Mouse (Mus musculus): ENCODE results near the gene Pkdrej.

Pkdrej gene

DNA sequence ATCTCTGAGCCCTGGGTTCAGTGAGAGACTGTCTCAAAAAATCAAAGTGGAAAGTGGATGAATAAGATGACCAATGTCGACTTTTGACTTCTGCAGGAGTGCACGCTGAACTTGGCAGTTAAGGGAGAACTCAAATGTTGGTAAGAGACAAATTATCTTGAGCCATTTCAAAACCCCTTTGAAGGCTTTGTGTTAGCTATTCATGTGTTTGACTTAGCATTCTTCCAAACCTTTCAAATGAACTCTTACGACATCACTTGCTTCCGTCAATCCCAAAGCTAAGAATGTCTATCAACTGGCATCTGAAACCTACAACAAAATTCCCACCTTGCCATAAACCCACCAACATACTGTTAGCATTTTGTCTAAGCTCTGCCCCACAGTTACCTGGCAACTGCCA is 6.5 kb upstream of the Pkdrej start:
- no peak for DNase-seq (ENCODE audit: low read depth, low spot score)
- Histone ChIP-seq H3K27me3 (ENCODE audit: control insufficient read depth, insufficient read depth, low read length, poor library complexity, severe bottlenecking) (no peaks in the 10 kb centered on the region), H3K36me3 (ENCODE audit: control insufficient read depth, insufficient read depth, low read length, poor library complexity, severe bottlenecking) (no peaks in the 10 kb centered on the region)

DNA sequence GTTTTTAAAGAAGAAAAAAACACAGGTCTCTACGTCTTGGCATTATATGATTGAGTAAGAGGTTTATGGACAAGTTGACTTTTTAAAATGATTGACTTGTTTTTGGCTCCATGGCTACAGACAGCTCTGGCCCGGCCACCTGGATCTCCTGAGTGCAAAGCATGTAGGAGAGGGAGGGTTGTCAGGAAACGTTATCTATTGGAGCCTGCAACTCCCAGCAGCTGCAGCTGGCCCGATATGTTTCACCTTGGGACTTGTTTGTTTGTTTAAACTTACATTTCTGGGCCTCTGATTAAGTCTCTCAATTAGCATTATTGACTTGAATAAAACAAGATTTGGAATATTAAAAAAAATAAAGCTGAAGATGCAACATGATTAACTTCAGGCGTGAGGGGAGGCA is 5.1 kb upstream of the Pkdrej start:
- Histone ChIP-seq H3K27me3 (ENCODE audit: control insufficient read depth, insufficient read depth, low read length, poor library complexity, severe bottlenecking) (no peaks in the 10 kb centered on the region), H3K36me3 (ENCODE audit: control insufficient read depth, insufficient read depth, low read length, poor library complexity, severe bottlenecking) (no peaks in the 10 kb centered on the region)
- no peak for DNase-seq (ENCODE audit: low read depth, low spot score)

DNA sequence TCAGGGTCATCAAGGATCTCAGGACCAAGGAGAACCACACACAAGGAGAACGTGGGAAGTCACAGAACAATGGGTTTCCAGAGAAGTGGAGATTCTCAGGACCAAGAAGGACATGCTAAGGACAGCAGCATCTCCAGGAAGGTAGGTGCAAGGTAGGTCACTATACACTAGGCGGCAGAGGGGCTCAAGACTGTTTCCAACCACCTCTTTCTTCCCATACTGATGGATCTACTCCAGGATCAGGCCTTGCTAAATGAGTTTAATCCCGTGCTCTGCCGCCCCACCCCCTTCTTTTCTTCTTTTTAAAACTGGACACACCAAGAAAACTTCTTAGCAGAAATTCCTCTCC is 451 bp upstream of the Pkdrej start:
- no peak for DNase-seq (ENCODE audit: low read depth, low spot score)
- no peaks in the 10 kb centered on the region for H3K27me3 ChIP-seq (ENCODE audit: control insufficient read depth, insufficient read depth, low read length, poor library complexity, severe bottlenecking)
- H3K36me3 ChIP-seq (ENCODE audit: control insufficient read depth, insufficient read depth, low read length, poor library complexity, severe bottlenecking), result no peaks in the 10 kb centered on the region

DNA sequence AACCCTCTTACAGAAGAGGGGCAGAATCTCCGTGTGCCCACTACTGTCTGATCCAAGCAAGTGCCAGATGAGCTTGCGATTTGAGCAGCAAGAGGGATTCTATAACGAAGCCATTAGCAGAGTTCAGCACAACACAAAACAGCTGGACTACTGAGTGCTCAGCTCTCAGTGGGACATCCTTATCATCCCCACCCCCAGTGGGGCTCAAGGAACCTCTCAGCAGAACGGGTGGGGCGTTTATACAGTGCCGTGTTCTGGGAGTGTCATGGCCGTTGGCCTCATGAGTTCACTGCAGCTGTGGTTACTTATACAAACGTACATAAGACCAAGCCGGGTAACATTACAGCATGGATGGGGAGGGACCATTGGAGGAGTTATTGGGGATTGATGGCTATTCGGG is 8.1 kb downstream of the Pkdrej start:
- Histone ChIP-seq H3K27me3 (ENCODE audit: control insufficient read depth, insufficient read depth, low read length, poor library complexity, severe bottlenecking) (no peaks in the 10 kb centered on the region; the same call in 1 of the 2 replicates), H3K36me3 (ENCODE audit: control insufficient read depth, insufficient read depth, low read length, poor library complexity, severe bottlenecking) (no peaks in the 10 kb centered on the region)
- DNase-seq (ENCODE audit: low read depth, low spot score), result no peak

DNA sequence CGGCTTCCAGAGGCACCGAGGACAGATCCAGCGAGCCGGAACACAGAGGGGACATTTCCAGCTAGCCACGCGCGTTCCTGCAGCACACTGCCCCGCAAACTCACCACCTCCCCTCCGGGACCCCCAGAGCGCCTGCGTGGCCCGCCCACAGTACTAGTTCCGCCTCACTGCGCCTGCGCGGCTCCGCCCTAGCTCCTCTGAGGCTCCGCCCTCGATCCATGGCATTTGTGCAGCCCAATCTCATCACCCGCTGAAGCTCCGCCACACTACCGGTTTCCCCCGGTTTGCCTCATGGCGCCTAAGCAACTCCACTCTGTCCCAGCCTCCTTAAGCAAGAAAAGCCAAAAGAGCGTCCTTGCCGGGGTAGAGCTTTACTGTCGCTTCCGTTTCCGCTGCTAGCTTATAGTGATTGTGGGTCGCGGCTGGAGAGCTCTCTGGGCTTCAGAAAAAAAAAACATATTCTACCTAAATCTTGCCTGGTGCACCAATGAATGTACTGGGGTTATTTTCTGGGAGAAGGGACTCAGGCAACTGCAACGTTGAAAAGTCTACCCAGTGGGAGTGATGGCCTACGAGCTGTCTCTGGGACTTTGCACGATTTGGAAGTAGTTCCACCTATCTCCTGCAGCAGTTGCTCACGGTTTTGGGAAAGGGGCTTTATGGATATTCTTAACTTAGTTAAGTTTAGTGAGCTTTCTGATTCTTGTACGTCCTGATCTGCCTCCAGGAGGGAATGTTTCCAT is 9.8 kb downstream of the Pkdrej start, which contains the start of gene Cdpf1:
Gene Cdpf1, minus strand, starts transcription at position 163 of the 743 bp plus-strand sequence.
- Histone ChIP-seq H3K36me3 (ENCODE audit: control insufficient read depth, insufficient read depth, low read length, poor library complexity, severe bottlenecking) (no peaks in the 10 kb centered on the region; the same call in 1 of the 2 replicates), H3K27me3 (ENCODE audit: control insufficient read depth, insufficient read depth, low read length, poor library complexity, severe bottlenecking) (no peaks in the 10 kb centered on the region; the same call in 1 of the 2 replicates)
- peak; percentile 98 for DNase-seq (ENCODE audit: low read depth, low spot score)

DNA sequence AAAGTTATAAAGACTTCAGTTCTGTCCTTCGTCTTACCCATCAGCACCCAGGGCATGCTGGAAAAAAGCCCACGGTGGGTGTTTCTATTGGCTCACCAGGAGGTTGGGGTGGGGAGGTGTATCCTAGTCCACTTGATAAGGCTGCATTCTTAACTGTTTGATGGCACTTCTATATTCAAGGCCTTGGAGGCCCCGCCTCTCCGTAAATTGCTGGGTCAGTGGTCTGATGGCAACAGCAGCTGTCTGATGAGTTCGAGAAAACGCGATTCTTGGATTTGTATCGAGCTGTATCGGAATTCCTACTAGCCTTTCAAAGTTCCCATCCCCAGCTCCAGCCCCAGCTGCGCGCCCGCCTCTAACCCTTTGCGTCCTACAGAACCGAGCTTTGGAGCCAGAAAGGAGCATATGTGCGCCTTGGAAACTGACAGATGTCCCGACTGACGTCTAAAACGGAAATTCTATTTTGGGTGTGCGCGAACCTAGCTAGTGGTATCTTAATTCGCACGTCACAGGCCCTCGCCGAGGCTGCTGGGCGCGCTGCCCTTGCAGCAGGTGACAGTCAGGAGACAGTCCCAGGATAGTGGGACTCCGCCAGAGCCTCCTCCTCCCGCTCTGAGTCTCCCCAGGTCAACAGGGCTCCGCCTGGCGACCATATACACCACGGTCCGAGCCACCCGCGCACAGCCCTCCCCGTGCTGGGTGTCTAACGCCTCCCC is 10.6 kb downstream of the Pkdrej start:
- Histone ChIP-seq H3K27me3 (ENCODE audit: control insufficient read depth, insufficient read depth, low read length, poor library complexity, severe bottlenecking) (no peaks in the 10 kb centered on the region; the same call in 1 of the 2 replicates), H3K36me3 (ENCODE audit: control insufficient read depth, insufficient read depth, low read length, poor library complexity, severe bottlenecking) (no peaks in the 10 kb centered on the region; the same call in 1 of the 2 replicates)
- DNase-seq (ENCODE audit: low read depth, low spot score), result peak; percentile 79

DNA sequence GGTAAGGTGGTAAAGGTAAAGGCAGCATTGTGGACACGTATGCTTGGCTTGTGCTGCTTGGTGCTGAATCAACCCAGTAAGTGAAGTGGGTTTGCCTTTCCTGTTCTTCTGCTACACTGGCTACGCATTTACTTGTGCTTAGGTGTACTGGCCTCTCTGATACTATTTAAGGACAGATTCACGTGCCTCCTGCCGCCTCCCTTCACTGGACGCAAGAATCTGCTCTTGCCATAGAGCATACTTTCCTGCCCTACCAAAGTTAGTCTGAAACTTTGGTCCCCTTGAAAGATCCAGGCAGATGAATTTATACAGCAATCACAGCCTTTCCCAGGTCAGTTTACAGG is 11.1 kb downstream of the Pkdrej start:
- DNase-seq (ENCODE audit: low read depth, low spot score), result no peak
- Histone ChIP-seq H3K36me3 (ENCODE audit: control insufficient read depth, insufficient read depth, low read length, poor library complexity, severe bottlenecking) (no peaks in the 10 kb centered on the region; the same call in 1 of the 2 replicates), H3K27me3 (ENCODE audit: control insufficient read depth, insufficient read depth, low read length, poor library complexity, severe bottlenecking) (no peaks in the 10 kb centered on the region; the same call in 1 of the 2 replicates)

DNA sequence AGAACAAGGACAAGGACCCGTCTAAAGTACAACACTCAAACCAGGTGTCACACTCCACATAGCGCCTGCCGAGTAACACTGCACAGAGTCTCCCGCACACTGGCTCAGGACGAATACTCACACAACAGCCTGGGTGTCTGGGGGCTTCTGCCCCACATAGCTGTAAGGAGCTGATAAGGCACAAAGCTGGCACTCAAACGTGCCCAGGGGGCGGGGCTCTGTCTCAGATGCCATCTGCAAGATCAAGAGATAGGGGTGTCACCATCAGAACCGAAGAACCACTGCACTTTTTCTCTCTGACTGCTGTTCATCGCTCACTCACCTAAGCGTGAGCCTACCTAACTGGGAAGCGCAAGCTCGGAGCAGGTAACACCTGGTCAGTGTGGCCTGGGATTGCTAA is 12.4 kb downstream of the Pkdrej start:
- Histone ChIP-seq H3K27me3 (ENCODE audit: control insufficient read depth, insufficient read depth, low read length, poor library complexity, severe bottlenecking) (no peaks in the 10 kb centered on the region), H3K36me3 (ENCODE audit: control insufficient read depth, insufficient read depth, low read length, poor library complexity, severe bottlenecking) (no peaks in the 10 kb centered on the region; the same call in 1 of the 2 replicates)
- no peak for DNase-seq (ENCODE audit: low read depth, low spot score)

DNA sequence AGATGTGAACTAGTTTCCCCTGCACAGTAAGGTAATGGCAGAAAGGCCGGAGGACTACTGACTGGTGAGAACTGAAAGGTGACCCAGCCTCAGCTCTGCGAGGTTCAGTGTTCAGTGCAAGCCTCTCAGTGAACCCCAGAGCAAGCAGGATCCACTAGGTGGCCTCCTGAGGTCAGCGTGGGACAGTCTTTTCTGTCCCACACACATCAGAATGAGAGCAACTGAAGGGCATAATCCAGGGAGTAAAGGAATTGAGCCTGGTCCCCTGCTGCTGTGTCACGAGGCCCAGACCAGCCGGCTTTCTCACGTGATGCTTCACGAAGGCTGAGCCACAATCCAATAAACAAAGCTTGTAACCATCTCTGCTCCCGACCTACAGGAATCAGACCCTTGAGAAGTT is 13.1 kb downstream of the Pkdrej start:
- no peak for DNase-seq (ENCODE audit: low read depth, low spot score)

DNA sequence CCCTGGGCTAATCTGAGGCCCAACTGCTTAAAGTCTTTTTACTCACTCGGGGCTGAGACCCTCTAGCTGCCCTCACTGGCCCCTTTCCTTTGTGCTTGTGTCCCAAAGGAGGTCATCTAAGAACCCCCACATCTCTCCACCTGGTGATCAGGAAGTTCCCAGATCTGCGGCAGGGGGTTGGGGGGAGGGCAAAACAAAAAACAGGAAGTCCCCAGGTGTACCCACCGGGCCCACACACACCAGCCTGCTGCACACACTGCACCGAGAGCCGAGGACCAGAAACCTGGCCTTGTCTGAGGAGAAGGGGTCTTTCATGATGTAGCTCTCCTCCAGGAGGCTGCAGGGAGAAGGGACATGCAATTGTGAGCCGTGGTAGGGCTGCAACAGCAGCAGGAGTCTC is 13.5 kb downstream of the Pkdrej start:
- no peaks in the 10 kb centered on the region for H3K27me3 ChIP-seq (ENCODE audit: control insufficient read depth, insufficient read depth, low read length, poor library complexity, severe bottlenecking)
- DNase-seq (ENCODE audit: low read depth, low spot score), result no peak
- H3K36me3 ChIP-seq (ENCODE audit: control insufficient read depth, insufficient read depth, low read length, poor library complexity, severe bottlenecking), result no peaks in the 10 kb centered on the region; the same call in 1 of the 2 replicates

More for the DNA sequence above, 13.1 kb downstream of the Pkdrej start:
- Histone ChIP-seq H3K36me3 (ENCODE audit: control insufficient read depth, insufficient read depth, low read length, poor library complexity, severe bottlenecking) (no peaks in the 10 kb centered on the region; the same call in 1 of the 2 replicates), H3K27me3 (ENCODE audit: control insufficient read depth, insufficient read depth, low read length, poor library complexity, severe bottlenecking) (no peaks in the 10 kb centered on the region)

DNA sequence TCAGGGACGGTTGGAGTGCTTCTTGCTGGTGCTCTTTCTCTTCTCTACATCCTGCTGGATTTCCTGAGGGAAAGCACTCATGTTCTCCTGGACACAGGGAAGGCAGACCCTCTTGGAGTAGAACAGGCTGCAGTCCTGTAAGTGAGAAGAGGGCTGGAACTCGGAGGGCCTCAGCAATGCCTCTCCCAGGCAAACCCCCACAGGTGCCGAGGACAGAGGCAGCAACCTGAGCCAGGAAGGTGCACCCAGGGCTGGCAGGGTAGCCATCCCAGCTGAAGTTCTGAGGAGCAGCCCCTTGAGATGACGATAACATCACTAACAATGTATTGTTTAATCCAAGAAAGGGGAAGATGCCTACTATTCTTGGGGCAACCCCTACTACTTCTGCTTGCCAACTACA is 14.1 kb downstream of the Pkdrej start:
- DNase-seq (ENCODE audit: low read depth, low spot score), result no peak
- no peaks in the 10 kb centered on the region; the same call in 1 of the 2 replicates for H3K36me3 ChIP-seq (ENCODE audit: control insufficient read depth, insufficient read depth, low read length, poor library complexity, severe bottlenecking)
- no peaks in the 10 kb centered on the region for H3K27me3 ChIP-seq (ENCODE audit: control insufficient read depth, insufficient read depth, low read length, poor library complexity, severe bottlenecking)

DNA sequence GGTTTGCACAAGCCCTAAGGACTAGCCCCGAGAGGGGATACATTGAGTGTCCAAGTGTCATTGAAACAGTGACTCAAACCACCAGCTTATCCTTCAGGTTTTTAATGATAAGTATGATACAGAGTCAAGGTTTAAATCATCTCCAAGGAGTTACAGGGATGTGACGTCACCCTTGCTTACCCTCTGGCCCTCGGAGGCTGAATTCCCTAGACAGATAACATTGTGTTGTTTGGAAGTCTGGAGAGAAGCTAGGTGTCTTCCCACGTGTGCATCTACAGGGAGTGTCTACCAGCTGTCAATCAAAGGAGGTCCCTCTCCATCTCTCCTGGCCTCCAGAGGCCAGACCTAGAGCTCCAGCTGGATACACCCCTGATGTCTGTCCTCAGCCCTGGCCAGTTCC is 14.6 kb downstream of the Pkdrej start:
- no peaks in the 10 kb centered on the region for H3K27me3 ChIP-seq (ENCODE audit: control insufficient read depth, insufficient read depth, low read length, poor library complexity, severe bottlenecking)
- H3K36me3 ChIP-seq (ENCODE audit: control insufficient read depth, insufficient read depth, low read length, poor library complexity, severe bottlenecking), result no peaks in the 10 kb centered on the region; the same call in 1 of the 2 replicates
- DNase-seq (ENCODE audit: low read depth, low spot score), result no peak

DNA sequence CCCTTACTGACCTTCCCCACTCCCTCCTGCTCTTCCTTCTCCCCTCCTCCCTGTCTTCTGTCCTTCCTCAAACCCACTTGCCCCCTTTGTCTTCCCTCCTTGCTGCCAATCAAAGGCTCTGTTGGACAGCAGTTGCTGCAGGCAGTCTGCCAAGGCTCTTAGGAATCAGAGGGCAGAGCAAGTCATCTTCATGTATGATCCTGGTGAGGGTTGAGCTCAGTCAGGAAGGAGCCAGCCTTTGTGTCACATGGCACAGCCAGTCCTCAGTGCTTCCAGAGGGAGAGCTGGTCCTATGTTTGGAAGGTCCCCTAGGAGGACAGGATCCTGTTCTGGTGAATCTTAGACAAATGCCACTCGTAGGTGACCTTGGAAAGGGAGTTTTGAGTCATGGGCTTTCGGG is 18.6 kb downstream of the Pkdrej start:
- DNase-seq (ENCODE audit: low read depth, low spot score), result no peak
- Histone ChIP-seq H3K36me3 (ENCODE audit: control insufficient read depth, insufficient read depth, low read length, poor library complexity, severe bottlenecking) (no peaks in the 10 kb centered on the region; the same call in 1 of the 2 replicates), H3K27me3 (ENCODE audit: control insufficient read depth, insufficient read depth, low read length, poor library complexity, severe bottlenecking) (no peaks in the 10 kb centered on the region)

DNA sequence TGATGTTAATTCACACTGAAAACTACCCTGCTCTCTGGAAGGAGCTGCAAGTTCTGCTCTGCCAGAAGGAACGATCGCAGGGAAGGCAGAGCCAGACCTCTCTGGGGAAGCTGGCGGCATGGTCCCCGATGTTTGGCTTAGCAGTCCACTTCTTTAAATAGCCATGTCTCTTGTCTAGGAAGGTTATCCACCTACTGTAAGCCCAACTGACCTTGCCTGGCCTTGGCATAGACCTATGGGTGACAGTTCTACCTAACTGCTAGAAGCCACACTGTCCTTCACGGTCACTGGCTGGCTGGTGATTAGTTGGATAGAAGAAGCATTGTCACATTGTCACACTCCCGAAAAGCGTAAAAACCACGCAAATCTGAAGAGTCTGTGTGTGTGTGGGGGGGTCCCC is 22.9 kb downstream of the Pkdrej start:
- H3K27me3 ChIP-seq (ENCODE audit: control insufficient read depth, insufficient read depth, low read length, poor library complexity, severe bottlenecking), result no peaks in the 10 kb centered on the region
- DNase-seq (ENCODE audit: low read depth, low spot score), result no peak
- no peaks in the 10 kb centered on the region for H3K36me3 ChIP-seq (ENCODE audit: control insufficient read depth, insufficient read depth, low read length, poor library complexity, severe bottlenecking)

DNA sequence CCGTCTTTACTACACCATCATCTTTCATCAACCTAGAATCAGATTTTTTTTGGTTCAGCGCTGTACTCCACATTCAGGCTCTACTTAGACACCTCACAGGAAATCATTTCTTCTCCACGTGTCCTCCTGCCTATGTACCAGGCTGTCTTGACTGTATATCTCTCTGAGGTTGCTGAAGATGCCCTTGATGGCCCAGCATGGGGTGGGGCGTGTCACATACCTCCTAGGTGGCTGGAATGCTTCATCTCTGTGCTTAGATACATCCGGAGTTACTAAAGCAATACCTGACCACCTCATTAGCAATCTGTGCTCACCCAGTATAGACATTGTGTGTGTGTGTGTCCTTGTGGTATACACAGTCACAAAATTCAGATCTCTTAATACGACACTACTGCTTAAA is 26.0 kb downstream of the Pkdrej start:
- no peaks in the 10 kb centered on the region for H3K36me3 ChIP-seq (ENCODE audit: control insufficient read depth, insufficient read depth, low read length, poor library complexity, severe bottlenecking)
- no peak for DNase-seq (ENCODE audit: low read depth, low spot score)
- H3K27me3 ChIP-seq (ENCODE audit: control insufficient read depth, insufficient read depth, low read length, poor library complexity, severe bottlenecking), result no peaks in the 10 kb centered on the region
